Mouse (Mus musculus): ENCODE results near the gene Ctnnbip1. TPM values are rescaled to one million over a fixed set of nuclear protein-coding genes. Genes with fewer than 3 reads are reported as not detected.

Ctnnbip1 gene
- polyA plus RNA-seq, 1 experiment from 2014 or later, result 75.6 TPM

DNA sequence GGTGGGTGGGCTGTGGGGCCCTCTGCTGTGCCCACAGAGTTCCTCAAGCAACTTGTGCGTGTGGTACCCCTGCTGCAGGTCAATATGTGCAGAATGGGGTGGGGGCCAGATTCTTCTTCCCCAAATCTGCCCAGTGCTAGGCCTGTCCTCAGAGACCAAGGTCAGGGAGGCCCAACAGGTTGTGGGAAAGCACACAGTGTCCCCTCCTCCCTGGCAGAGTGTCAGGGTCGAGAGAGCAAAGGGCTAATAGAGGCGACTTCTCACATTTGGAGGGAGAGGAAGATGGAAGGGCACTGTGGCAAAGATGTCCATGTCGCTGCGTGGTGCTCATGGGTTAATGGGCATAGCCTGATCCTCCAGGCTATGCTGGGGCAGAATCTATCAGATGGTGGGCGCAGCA is 7.8 kb downstream of the Ctnnbip1 start:
- no peak overlapping the region for H3K4me2 ChIP-seq (replicated peaks)
- WGBS, result 74% methylated on average over 6 of the region's 6 CpGs
- no peak overlapping the region for H3K27ac ChIP-seq
- no peak overlapping the region for H3K4me3 ChIP-seq
- H3K9ac ChIP-seq, result no peak overlapping the region
- no peaks in the 10 kb centered on the region for H3K9me3 ChIP-seq
- no peaks in the 10 kb centered on the region for H3K36me3 ChIP-seq
- no peak for ATAC-seq (ENCODE audit: low FRiP score, low read depth)
- no peaks in the 10 kb centered on the region for H3K27me3 ChIP-seq (replicated peaks)
- H3K4me1 ChIP-seq, result peaks cover 18% of the 10 kb centered on the region

DNA sequence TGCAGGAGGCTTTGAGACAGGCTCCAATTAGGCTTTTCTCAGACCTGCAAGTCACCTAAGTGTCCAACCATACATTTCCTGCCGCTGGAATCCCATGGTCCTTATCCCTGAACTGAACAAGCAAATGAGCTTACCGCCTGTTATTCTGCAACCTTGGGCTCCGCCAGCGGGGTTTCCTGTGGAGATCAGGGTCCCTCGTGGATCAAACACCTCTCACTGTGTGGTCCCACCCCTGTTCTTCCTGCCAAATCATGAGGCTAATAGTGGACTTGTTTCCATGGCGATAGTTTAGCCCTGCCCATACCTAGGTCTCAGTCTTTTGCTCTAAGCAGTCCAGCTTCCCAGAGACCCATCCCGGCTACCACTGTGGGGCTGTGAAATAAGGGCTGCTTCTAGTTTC is 8.3 kb downstream of the Ctnnbip1 start:
- Histone ChIP-seq H3K9me3 (no peaks in the 10 kb centered on the region), H3K27ac (no peak overlapping the region), H3K9ac (no peak overlapping the region), H3K27me3 (replicated peaks) (no peaks in the 10 kb centered on the region), H3K36me3 (no peaks in the 10 kb centered on the region), H3K4me1 (peaks cover 18% of the 10 kb centered on the region), H3K4me3 (no peak overlapping the region), H3K4me2 (replicated peaks) (no peak overlapping the region)
- no peak for ATAC-seq (ENCODE audit: low FRiP score, low read depth)
- WGBS, result 33% methylated on average over 7 of the region's 7 CpGs

DNA sequence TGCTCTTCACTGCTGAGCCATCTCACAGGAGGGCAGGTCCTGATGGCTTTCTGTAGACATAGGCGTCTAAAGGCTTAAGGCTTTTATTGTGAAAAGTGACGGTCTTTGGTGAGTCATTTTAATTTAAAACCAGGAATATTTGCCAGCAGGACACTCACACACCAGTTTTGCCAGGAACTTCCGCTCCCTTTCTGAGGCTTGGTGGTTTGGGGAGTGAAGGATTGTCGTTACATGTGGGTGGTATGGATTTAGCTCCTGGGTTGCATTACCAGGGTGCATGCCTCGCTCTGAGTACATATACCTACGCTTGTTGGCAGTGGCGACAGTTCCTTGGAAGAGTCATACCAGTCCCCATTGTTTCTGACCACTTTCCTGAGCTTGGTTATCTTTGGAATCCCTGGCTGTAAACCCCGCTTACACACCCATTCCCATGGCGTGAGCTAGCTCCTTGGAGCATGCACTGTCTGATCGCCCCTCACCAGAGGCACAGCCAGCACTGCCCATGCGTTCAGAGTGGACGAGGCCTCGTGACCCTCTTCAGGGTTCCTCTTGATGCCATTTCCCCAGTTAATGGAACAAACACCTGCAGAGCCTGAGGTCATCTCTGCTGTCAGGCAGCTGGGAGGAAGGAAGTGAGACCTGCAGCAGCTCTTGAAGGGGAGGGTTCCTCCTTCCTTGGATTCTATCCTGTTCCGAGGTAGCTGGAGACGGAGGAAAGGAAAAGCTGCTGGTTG is 9.8 kb downstream of the Ctnnbip1 start:
- Histone ChIP-seq H3K9ac (no peak overlapping the region), H3K27ac (no peak overlapping the region)

DNA sequence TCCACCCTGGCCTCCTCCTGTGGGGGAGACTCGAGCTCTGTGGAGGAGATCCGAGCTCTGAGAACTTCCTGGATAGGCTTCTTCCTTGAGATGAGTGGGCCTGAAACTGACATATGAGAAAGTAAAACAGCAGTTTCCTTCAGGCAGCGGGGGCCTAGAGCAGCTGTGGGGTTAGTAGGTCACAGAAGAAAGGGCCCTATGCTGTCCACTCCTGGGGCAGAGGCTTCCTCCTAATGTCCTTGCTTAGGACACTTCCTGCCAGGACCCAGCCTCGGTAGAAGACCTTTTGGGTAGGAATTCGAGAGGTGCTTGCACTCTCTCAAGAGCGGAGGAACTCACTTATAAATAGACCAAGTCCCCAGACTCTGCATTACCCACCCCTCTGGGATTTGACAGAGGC is 11.7 kb downstream of the Ctnnbip1 start:
- no peak overlapping the region for H3K4me3 ChIP-seq
- no peak overlapping the region for H3K27ac ChIP-seq
- WGBS, result 76% methylated on average over 6 of the region's 6 CpGs
- H3K36me3 ChIP-seq, result 0 out of 2 replicates have a peak, but pooled peaks cover 2% of the 10 kb centered on the region
- no peak overlapping the region for H3K4me2 ChIP-seq (replicated peaks)
- no peak for ATAC-seq (ENCODE audit: low FRiP score, low read depth)
- no peak overlapping the region for H3K9ac ChIP-seq
- no peaks in the 10 kb centered on the region for H3K27me3 ChIP-seq (replicated peaks)
- H3K4me1 ChIP-seq, result peaks cover 18% of the 10 kb centered on the region
- H3K9me3 ChIP-seq, result no peaks in the 10 kb centered on the region

More for the DNA sequence above, 9.8 kb downstream of the Ctnnbip1 start:
- Histone ChIP-seq H3K9me3 (no peaks in the 10 kb centered on the region), H3K4me3 (no peak overlapping the region), H3K27me3 (replicated peaks) (no peaks in the 10 kb centered on the region), H3K4me1 (peaks cover 18% of the 10 kb centered on the region), H3K4me2 (replicated peaks) (no peak overlapping the region), H3K36me3 (no peaks in the 10 kb centered on the region)
- 77% methylated on average over 15 of the region's 15 CpGs for WGBS
- ATAC-seq (ENCODE audit: low FRiP score, low read depth), result no peak

- 86% methylated on average over 8 of the region's 8 CpGs for WGBS
- no peak for ATAC-seq (ENCODE audit: low FRiP score, low read depth)
- H3K4me2 ChIP-seq (replicated peaks), result no peak overlapping the region
- H3K4me1 ChIP-seq, result peaks cover 4% of the 10 kb centered on the region; the same call in 1 of the 2 replicates
- H3K4me3 ChIP-seq, result no peak overlapping the region
- H3K27me3 ChIP-seq (replicated peaks), result no peaks in the 10 kb centered on the region
- H3K36me3 ChIP-seq, result no peaks in the 10 kb centered on the region
- no peak overlapping the region for H3K9ac ChIP-seq
- H3K27ac ChIP-seq, result no peak overlapping the region
- H3K9me3 ChIP-seq, result no peaks in the 10 kb centered on the region
These were observed 21.4 kb downstream of the Ctnnbip1 start for GRCm38 (mm10) chr4:149539441-149539840.

DNA sequence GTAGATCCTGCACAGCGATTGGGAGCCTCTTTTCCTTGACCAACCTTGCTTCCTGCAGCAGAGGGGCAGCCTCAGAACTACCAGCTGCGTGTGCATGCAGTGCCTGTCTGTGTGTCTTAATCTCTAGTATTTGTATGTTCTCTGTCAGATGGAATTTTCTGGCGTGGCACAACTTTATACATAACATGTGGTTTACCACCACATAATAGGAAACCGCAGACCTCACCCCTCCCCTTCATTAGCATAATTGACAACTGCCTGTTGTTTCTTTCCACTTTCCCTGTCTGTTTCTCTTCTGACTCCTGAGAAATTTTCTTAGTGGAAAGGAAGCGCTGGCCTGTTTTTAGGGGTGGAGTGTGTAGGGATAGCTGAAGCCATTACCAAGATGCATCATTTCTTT is 23.9 kb downstream of the Ctnnbip1 start:
- Histone ChIP-seq H3K4me2 (replicated peaks) (no peak overlapping the region), H3K9me3 (no peaks in the 10 kb centered on the region), H3K36me3 (peaks cover 19% of the 10 kb centered on the region), H3K9ac (no peak overlapping the region), H3K27me3 (replicated peaks) (no peaks in the 10 kb centered on the region), H3K4me1 (peaks cover 4% of the 10 kb centered on the region; the same call in 1 of the 2 replicates), H3K4me3 (no peak overlapping the region), H3K27ac (no peak overlapping the region)
- WGBS, result 80% methylated on average over 5 of the region's 5 CpGs
- no peak for ATAC-seq (ENCODE audit: low FRiP score, low read depth)

DNA sequence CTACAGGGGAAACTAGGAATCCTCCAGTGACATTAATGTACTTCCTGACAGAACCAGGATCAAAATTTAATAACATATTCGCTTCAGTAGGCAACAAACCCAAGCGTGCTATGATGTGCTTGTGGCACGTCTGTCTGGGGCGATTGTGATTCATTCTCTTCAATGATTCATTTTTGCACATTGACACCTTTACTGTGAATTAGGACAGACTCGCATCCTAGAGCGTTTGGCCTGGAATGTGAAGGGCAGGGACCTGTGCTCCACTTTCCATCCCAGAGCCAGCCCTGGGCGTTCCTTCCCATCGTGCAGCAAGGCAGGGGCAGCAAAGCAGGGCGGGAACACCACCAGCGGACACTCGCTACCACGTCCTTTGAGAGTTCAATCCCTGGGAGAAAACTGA is 24.4 kb downstream of the Ctnnbip1 start:
- Histone ChIP-seq H3K9me3 (no peaks in the 10 kb centered on the region), H3K27me3 (replicated peaks) (no peaks in the 10 kb centered on the region), H3K4me1 (peaks cover 4% of the 10 kb centered on the region; the same call in 1 of the 2 replicates), H3K4me2 (replicated peaks) (no peak overlapping the region), H3K36me3 (peaks cover 20% of the 10 kb centered on the region), H3K9ac (no peak overlapping the region), H3K4me3 (no peak overlapping the region), H3K27ac (no peak overlapping the region)
- 84% methylated on average over 12 of the region's 12 CpGs for WGBS
- ATAC-seq (ENCODE audit: low FRiP score, low read depth), result no peak

DNA sequence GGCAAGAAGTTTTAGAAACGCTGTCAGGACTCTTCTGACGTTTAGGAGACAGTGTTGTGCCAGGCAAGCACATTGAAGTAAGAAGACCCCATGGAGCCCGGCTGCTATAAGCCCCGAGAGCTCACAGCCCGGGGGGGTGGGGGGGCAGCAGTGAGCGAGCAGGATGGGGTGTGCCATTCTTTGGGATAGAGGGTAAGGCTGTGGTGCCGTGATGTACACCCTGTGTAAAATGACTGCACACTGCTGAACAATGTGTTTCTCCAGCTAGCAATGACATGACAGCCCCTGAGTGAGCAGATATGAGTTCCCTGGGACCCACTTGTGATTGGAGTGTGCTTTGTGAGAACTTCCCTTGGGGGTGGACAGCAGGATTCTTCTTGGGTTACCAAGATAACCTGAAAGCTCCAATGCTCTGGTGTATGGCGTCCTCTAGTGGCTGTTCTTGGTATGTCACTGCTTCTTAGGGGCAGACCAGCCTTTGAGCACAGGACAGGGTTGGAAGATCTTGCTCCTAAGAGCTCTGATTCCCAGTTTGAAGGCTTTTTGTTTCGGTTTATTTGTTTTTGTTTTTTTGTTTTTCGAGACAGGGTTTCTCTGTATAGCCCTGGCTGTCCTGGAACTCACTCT is 25.0 kb downstream of the Ctnnbip1 start:
- H3K9ac ChIP-seq, result no peak overlapping the region
- no peak overlapping the region for H3K4me3 ChIP-seq
- H3K36me3 ChIP-seq, result peaks cover 20% of the 10 kb centered on the region
- no peak overlapping the region for H3K4me2 ChIP-seq (replicated peaks)
- no peak overlapping the region for H3K27ac ChIP-seq
- no peaks in the 10 kb centered on the region for H3K9me3 ChIP-seq
- no peaks in the 10 kb centered on the region for H3K27me3 ChIP-seq (replicated peaks)
- ATAC-seq (ENCODE audit: low FRiP score, low read depth), result 0 out of 2 replicates have a peak, but pooled peaks have one; percentile 13
- peaks cover 4% of the 10 kb centered on the region; the same call in 1 of the 2 replicates for H3K4me1 ChIP-seq
- WGBS, result 49% methylated on average over 10 of the region's 10 CpGs

- H3K27me3 ChIP-seq (replicated peaks), result no peaks in the 10 kb centered on the region
- no peak overlapping the region for H3K4me2 ChIP-seq (replicated peaks)
- WGBS, result 80% methylated on average over 8 of the region's 8 CpGs
- H3K36me3 ChIP-seq, result peaks cover 20% of the 10 kb centered on the region
- no peak overlapping the region for H3K27ac ChIP-seq
- ATAC-seq (ENCODE audit: low FRiP score, low read depth), result no peak
- H3K9me3 ChIP-seq, result no peaks in the 10 kb centered on the region
- no peak overlapping the region for H3K4me3 ChIP-seq
- H3K4me1 ChIP-seq, result peaks cover 4% of the 10 kb centered on the region; the same call in 1 of the 2 replicates
- no peak overlapping the region for H3K9ac ChIP-seq
These were observed 26.9 kb downstream of the Ctnnbip1 start for GRCm38 (mm10) chr4:149544892-149545291.

DNA sequence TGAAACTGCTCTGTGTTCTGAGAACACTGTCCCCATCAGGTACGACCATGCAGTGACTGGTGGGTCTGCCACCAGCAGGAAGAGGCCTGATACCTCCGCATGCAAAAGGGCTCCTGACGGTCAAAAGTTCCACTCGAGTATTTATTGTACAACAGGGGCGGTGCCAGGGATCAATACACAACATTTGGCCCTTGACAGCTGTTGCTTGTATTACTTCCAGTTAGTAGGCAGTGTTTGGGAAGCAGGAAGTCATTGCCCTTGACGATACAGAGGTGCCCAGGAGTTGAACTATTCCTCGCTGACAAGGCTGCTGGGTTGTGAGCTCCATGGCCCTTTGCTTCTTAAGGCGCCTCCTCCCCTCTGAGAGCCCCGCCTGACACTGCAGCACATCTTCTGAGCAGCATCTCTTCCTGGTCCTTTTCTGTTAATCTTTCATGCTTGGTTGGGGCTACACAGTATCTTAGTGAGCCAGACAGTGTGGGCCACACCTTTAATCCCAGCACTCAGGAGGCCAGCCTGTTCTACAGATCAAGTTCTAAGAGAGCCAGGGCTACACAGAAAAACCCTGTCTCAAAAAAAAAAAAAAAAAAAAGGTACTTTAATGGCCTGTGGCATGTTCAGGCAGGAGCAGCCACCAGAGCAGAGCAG is 28.9 kb downstream of the Ctnnbip1 start:
- no peaks in the 10 kb centered on the region for H3K9me3 ChIP-seq
- WGBS, result 87% methylated on average over 9 of the region's 9 CpGs
- no peak overlapping the region for H3K9ac ChIP-seq
- no peaks in the 10 kb centered on the region for H3K27me3 ChIP-seq (replicated peaks)
- no peak overlapping the region for H3K27ac ChIP-seq
- H3K36me3 ChIP-seq, result peaks cover 20% of the 10 kb centered on the region
- no peak overlapping the region for H3K4me2 ChIP-seq (replicated peaks)
- H3K4me1 ChIP-seq, result 0 out of 2 replicates have a peak, but pooled peaks cover 4% of the 10 kb centered on the region
- no peak for ATAC-seq (ENCODE audit: low FRiP score, low read depth)
- no peak overlapping the region for H3K4me3 ChIP-seq

GRCm38 (mm10) chr4:149547523-149547922 is 29.5 kb downstream of the Ctnnbip1 start:
- Histone ChIP-seq H3K27ac (no peak overlapping the region), H3K27me3 (replicated peaks) (no peaks in the 10 kb centered on the region), H3K4me3 (no peak overlapping the region), H3K9ac (no peak overlapping the region), H3K36me3 (peaks cover 20% of the 10 kb centered on the region), H3K4me2 (replicated peaks) (no peak overlapping the region), H3K9me3 (no peaks in the 10 kb centered on the region), H3K4me1 (0 out of 2 replicates have a peak, but pooled peaks cover 4% of the 10 kb centered on the region)
- 89% methylated on average over 6 of the region's 6 CpGs for WGBS
- ATAC-seq (ENCODE audit: low FRiP score, low read depth), result no peak

DNA sequence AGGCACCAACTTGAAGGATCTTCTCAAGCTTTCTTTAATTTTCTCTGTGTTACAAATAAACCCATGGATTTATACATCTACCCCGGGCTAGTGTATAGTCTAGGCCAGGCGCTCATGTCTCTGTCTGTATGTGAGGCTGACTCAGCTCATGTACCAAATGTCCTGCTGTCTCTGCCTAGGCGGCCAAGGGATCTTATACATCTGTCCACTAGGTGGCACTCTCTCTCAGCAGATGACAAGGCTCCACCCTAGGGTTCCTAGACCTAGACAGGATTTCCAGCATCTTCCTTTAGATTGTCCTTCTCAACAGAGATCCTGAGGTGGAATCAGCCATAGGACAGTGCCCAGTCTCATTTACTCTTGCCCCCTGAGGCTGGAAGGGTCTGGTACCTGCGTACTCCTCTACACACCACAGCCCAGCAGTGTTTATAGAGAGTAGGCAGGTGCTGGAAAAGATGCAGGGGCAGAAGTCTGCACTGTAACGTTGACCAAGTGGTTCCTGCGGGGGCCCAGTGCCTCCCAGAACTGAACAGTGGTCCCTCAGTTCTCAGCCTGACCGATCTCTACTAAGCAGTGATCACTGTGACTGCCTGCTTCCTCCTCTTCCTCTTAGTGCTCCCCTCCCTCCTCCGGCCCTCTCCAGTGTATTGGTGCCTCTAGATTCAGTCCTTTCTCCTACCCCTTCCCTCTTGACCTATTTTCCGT is 31.3 kb downstream of the Ctnnbip1 start:
- H3K36me3 ChIP-seq, result peaks cover 20% of the 10 kb centered on the region
- H3K9me3 ChIP-seq, result no peaks in the 10 kb centered on the region
- peak; percentile 74 for ATAC-seq (ENCODE audit: low FRiP score, low read depth)
- peaks cover 9% of the 10 kb centered on the region for H3K4me1 ChIP-seq
- no peak overlapping the region for H3K4me2 ChIP-seq (replicated peaks)
- H3K27ac ChIP-seq, result no peak overlapping the region
- 65% methylated on average over 9 of the region's 9 CpGs for WGBS
- H3K9ac ChIP-seq, result no peak overlapping the region
- no peaks in the 10 kb centered on the region for H3K27me3 ChIP-seq (replicated peaks)
- H3K4me3 ChIP-seq, result no peak overlapping the region

Measured in neural tube, embryonic 12.5 days (tissue).